Mouse (Mus musculus) testis, adult 2 months (tissue): ENCODE measurements at regions not wholly inside any gene's neighbourhood (a gene's known extent, or its start where the extent isn't known, plus 50 kb on each side); places are given as distances from the start of the nearest gene placed in this dataset.

Experiments used
- H3K27ac ChIP-seq: fragments of 200-500 bp; 2 replicates; pipeline ENCODE4 v1.5.1; 2012; ENCODE audit warnings: low read depth, low read length; ENCODE audit not compliant: control insufficient read depth, insufficient read depth
- H3K27me3 ChIP-seq: fragments of 200-500 bp; 2 replicates; pipeline ENCODE4 v1.6.1; 2012; ENCODE audit warnings: mild to moderate bottlenecking, low read length, moderate library complexity; ENCODE audit not compliant: control insufficient read depth, insufficient read depth
- H3K36me3 ChIP-seq: fragments of 200-500 bp; 2 replicates; pipeline ENCODE4 v1.6.1; 2012; ENCODE audit warnings: mild to moderate bottlenecking, low read length; ENCODE audit not compliant: control insufficient read depth, insufficient read depth
- H3K4me1 ChIP-seq: fragments of 200-500 bp; 2 replicates; pipeline ENCODE4 v1.6.1; 2012; ENCODE audit warnings: low read length; ENCODE audit not compliant: control insufficient read depth, insufficient read depth
- H3K4me3 ChIP-seq: fragments of 200-500 bp; 2 replicates; pipeline ENCODE4 v1.5.1; 2012; ENCODE audit warnings: low read depth, mild to moderate bottlenecking, low read length, moderate library complexity, mixed read lengths; ENCODE audit not compliant: control insufficient read depth
- CTCF ChIP-seq: fragments of 200-500 bp; IDR thresholded peaks from 2 replicates; pipeline ENCODE4 v1.5.1; 2012; ENCODE audit warnings: low read depth, mild to moderate bottlenecking, inconsistent platforms, low read length, moderate library complexity; ENCODE audit not compliant: control insufficient read depth, insufficient read depth, insufficient replicate concordance
- POLR2A ChIP-seq: fragments of 200-500 bp; IDR thresholded peaks from 2 replicates; pipeline ENCODE4 v1.6.1; 2012; ENCODE audit warnings: low read depth, mild to moderate bottlenecking, inconsistent platforms, low read length, moderate library complexity; ENCODE audit not compliant: control insufficient read depth

- H3K4me1 ChIP-seq = no peaks in the 10 kb centered on the region
- no peaks in the 10 kb centered on the region for H3K27me3 ChIP-seq
- H3K36me3 ChIP-seq = no peaks in the 10 kb centered on the region
- no peak overlapping the region for H3K4me3 ChIP-seq
- H3K27ac ChIP-seq = no peak overlapping the region
- no peak for TF ChIP-seq CTCF
- TF ChIP-seq POLR2A = no peak
Measured at GRCm38 (mm10) chr4:149832446-149833101, 58.5 kb upstream of the Slc25a33 start.

GRCm38 (mm10) chr4:149830551-149831192 is 56.6 kb upstream of the Slc25a33 start:
- no peaks in the 10 kb centered on the region for H3K36me3 ChIP-seq
- no peak overlapping the region for H3K27ac ChIP-seq
- H3K27me3 ChIP-seq = no peaks in the 10 kb centered on the region
- no peaks in the 10 kb centered on the region; the same call in 1 of the 2 replicates for H3K4me1 ChIP-seq
- no peak overlapping the region for H3K4me3 ChIP-seq
- no peak for TF ChIP-seq CTCF
- TF ChIP-seq POLR2A = no peak

- Histone ChIP-seq H3K4me3 (no peak overlapping the region), H3K27me3 (no peaks in the 10 kb centered on the region), H3K4me1 (no peaks in the 10 kb centered on the region; the same call in 1 of the 2 replicates), H3K36me3 (no peaks in the 10 kb centered on the region), H3K27ac (no peak overlapping the region)
- TF ChIP-seq CTCF = no peak
- no peak for TF ChIP-seq POLR2A
Measured at GRCm38 (mm10) chr4:149829964-149830363, 55.9 kb upstream of the Slc25a33 start.

GRCm38 (mm10) chr4:149827784-149828183 is 53.7 kb upstream of the Slc25a33 start:
- Histone ChIP-seq H3K27me3 (no peaks in the 10 kb centered on the region), H3K4me1 (no peaks in the 10 kb centered on the region; the same call in 1 of the 2 replicates), H3K4me3 (no peak overlapping the region), H3K36me3 (no peaks in the 10 kb centered on the region), H3K27ac (no peak overlapping the region)
- no peak for TF ChIP-seq CTCF
- no peak for TF ChIP-seq POLR2A
